Comparison of ENCODE assay signal across 18 mouse cellular contexts in the genomic region with DNA sequence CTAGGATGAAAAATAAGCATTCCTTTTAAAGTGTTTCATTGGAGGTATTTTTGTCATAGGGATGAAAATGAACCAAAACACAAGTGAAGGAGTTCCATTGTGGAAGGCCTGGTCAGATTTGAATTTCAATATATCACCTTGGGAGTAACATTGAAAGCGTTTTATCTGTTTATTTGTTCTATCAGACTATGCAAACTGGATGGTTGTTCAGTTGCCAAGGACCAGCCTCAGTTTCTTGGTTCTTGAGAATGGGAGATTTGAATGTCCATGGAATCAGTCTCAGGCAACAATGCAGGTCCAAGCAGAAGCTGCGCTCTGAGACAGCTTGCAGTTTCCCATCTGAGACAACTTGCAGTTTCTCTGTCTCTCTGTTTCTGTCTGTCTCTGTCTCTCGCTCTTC.
DNase-seq lines count a peak whose midpoint lies in the region; ATAC-seq and TF ChIP-seq lines count a peak whose summit lies in the region.
"Had no signal": no experiment of that assay in that cellular context is flagged by ENCODE, and none has a peak within 500 bp of the region (broad histone marks: within the 10 kb centered on the region; RNA-seq: fewer than 3 reads in every experiment).

No protein-coding gene starts in this region.

- H3K9me3 ChIP-seq in ES-E14 (ENCODE audit: control insufficient read depth, insufficient read depth, low read depth, low read length), result no peaks in the 10 kb centered on the region
- H3K9me3 ChIP-seq: embryonic facial prominence, embryonic 10.5 days; embryonic facial prominence, embryonic 12.5 days; forebrain, embryonic 13.5 days; forebrain, embryonic 15.5 days had no signal

- no peak overlapping the region for H3K27ac ChIP-seq in ES-E14 (ENCODE audit: insufficient read depth, low read depth, low read length, poor library complexity, severe bottlenecking)
- H3K27ac ChIP-seq: embryonic facial prominence, embryonic 10.5 days; embryonic facial prominence, embryonic 12.5 days; forebrain, embryonic 13.5 days; forebrain, embryonic 15.5 days had no signal

- in situ Hi-C loops in ES-E14 (cut with MboI; ENCODE audit: low sequenced_read_pairs in 2 of 2, unreplicated experiment in 2 of 2), result no loop called here

- H3K9ac ChIP-seq in ES-E14 (ENCODE audit: insufficient read depth, low read depth, low read length, poor library complexity, severe bottlenecking), result no peak overlapping the region
- H3K9ac ChIP-seq: embryonic facial prominence, embryonic 12.5 days; forebrain, embryonic 13.5 days; forebrain, embryonic 15.5 days; forebrain, postnatal 0 days had no signal

- ATAC-seq in monocyte, adult 5-6 weeks (replicated peaks; ENCODE audit: insufficient number of reproducible peaks, low FRiP score, low TSS enrichment, poor library complexity, severe bottlenecking), result no peak
- ATAC-seq: forebrain, embryonic 13.5 days; forebrain, embryonic 15.5 days; forebrain, postnatal 0 days had no signal

- H3K4me1 ChIP-seq in ES-E14 (ENCODE audit: control insufficient read depth in 2 of 2, insufficient read depth in 2 of 2, low read length in 2 of 2, poor library complexity in 1 of 2), result no peaks in the 10 kb centered on the region
- H3K4me1 ChIP-seq: embryonic facial prominence, embryonic 12.5 days; forebrain, embryonic 13.5 days; forebrain, embryonic 15.5 days had no signal

- H3K4me3 ChIP-seq in ES-E14 (ENCODE audit: insufficient read depth in 1 of 2, low read depth in 1 of 2, low read length in 2 of 2, poor library complexity in 1 of 2, severe bottlenecking in 1 of 2), result no peak overlapping the region
- H3K4me3 ChIP-seq: embryonic facial prominence, embryonic 10.5 days; embryonic facial prominence, embryonic 12.5 days; forebrain, embryonic 13.5 days; forebrain, embryonic 15.5 days had no signal

- no peaks in the 10 kb centered on the region for H3K36me3 ChIP-seq in ES-E14 (ENCODE audit: control insufficient read depth, insufficient read depth, low read length, poor library complexity, severe bottlenecking)
- H3K36me3 ChIP-seq: embryonic facial prominence, embryonic 10.5 days; embryonic facial prominence, embryonic 12.5 days; forebrain, embryonic 15.5 days had no signal

- DNase-seq in ES-CJ7 (ENCODE audit: low read depth, low spot score), result peak; percentile 50
- DNase-seq in ES-E14 (ENCODE audit: low read depth, low spot score), result peak; percentile 17
- peak; percentile 70 for DNase-seq in ZHBTc4 (ENCODE audit: low read depth, low spot score)
- DNase-seq in adipocyte (ENCODE audit: low spot score), result no peak
- DNase-seq: adrenal gland, adult 8-10 months; adrenal gland, postnatal 14 days; adrenal gland, postnatal 36 days; cerebellum, adult 11-12 months; cerebellum, adult 2 months; cerebellum, adult 9-10 months; cerebellum, postnatal 10 days; cerebellum, postnatal 25 days; forebrain, postnatal 0 days had no signal

TF ChIP-seq in ES-E14, 5 proteins besides CTCF, POLR2A, EP300 and RAD21:
- TF ChIP-seq CHD2 (IDR thresholded peaks at IDR 0.05; ENCODE audit: low read depth, low read length), result no peak
- no peak for TF ChIP-seq ZNF384 (IDR thresholded peaks at IDR 0.05; ENCODE audit: low read depth, low read length)
- TF ChIP-seq MAFK (IDR thresholded peaks at IDR 0.05; ENCODE audit: insufficient read depth, low read depth, low read length), result no peak
- no peak for TF ChIP-seq HCFC1 (IDR thresholded peaks at IDR 0.05; ENCODE audit: borderline replicate concordance, insufficient read depth, low read length)
- TF ChIP-seq ZC3H11A (IDR thresholded peaks at IDR 0.05; ENCODE audit: borderline replicate concordance, low read depth, low read length), result no peak
